Mouse (Mus musculus): ENCODE data around the gene Slc35g3.

GRCm38 (mm10) chr11:69793429-69793828, 31.7 kb upstream of the Slc35g3 start:
- TF ChIP-seq POLR2A (IDR thresholded peaks at IDR 0.05; ENCODE audit: borderline replicate concordance, low read depth, low read length) (no peak), CTCF (IDR thresholded peaks at IDR 0.05; ENCODE audit: low read depth, low read length) (no peak)

Data from bone marrow macrophage, adult 2 months (primary cell).